Mouse (Mus musculus) right cerebral cortex, postnatal 14 days (tissue): Measurements from ENCODE around the gene Hoxd13.
A peak's percentile ranks its signal among the peaks of the same experiment; 100 is the strongest.

ENCODE experiments used
- DNase-seq: peaks from one replicate; pipeline ENCODE4 v3.0.0; 2022

The Hoxd13 gene

DNA sequence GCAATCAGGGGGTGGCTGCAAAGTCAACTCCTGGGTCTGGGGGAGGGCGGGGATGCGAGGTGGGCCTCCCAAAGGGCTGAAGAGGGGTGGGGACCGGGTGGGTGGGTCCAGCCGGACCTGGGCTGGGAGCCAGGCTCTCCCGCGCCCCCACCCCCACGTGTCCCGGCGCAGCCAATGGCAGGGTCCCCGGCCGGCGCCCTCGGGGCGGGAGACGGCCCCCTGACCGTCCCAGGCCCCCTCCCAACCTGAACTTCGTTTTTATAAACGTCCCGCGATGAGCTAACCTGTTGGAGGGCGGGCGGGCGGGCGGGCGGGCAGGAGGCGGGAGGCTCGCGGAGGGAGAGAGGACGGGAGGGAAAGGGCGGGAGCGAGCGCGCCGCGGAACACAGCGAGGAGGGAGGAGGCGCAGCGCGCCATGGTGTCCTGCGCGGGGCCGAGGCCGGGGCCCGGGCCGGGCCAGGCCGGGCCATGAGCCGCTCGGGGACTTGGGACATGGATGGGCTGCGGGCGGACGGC, at the start of gene Hoxd13:
TSS of gene Hoxd13 (plus strand) at position 469 of the 516 bp plus-strand sequence.
- DNase-seq, result no peak

GRCm38 (mm10) chr2:74619676-74620246, 48.3 kb upstream of the Hoxd13 start:
- DNase-seq, result no peak

GRCm38 (mm10) chr2:74620368-74620767, 47.7 kb upstream of the Hoxd13 start:
- DNase-seq, result no peak

- DNase-seq, result no peak
Measured at GRCm38 (mm10) chr2:74635412-74635811, 32.7 kb upstream of the Hoxd13 start.

DNA sequence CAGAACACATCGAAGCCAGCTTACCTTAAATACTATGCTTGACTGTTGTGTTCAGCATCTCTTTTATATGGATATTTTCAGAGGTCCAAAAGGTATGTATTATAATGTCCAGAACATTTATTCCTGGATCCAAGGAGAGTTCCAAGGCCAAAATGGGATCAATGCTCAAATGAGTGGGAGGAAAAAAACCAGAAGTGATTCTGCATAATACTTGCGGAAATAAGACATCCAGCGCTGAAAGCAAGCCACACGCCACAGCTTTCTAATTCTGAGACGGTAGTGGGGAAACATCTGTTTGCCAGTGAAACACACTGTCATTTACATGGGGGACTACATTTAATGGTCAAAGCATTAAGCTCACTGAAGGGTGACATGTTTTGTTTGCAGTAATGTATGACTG, 25.7 kb upstream of the Hoxd13 start:
- no peak for DNase-seq

- no peak for DNase-seq
Measured at GRCm38 (mm10) chr2:74645631-74646030, 22.5 kb upstream of the Hoxd13 start.

DNA sequence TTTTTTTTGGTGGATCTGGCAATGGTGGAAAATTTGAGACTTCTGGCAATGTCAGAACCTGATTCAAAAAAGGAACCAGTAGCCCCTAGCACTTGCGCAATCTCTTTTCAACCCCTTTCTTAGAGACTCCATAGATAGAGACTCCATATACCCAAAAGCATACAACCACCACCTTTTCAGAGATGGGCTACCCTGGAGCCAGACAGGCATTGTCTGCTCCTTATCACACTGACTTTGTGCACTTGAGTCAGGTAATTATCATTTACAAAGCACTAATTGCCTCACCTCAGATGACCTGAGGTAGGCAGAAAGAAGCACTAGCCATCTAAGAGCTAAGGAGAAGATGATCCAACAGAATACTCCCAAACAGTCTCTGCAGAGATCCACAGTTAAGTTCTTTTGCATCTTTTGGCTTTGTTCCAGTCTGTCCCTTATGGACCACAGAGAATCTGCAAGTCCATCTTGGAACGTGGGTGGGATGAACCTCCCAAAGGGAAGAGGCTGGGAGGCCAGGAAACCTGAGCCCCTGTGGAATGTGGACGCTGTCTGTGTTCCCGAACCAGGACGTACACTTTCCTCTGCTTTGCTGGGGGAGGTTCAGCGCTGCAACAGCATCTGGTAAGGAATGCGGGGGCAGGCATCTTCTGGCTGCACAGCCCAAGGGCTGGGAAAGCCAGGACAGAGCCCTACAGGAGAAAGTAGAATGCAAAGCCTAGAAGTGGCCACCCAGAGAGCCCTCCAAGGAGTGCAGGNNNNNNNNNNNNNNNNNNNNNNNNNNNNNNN, 20.8 kb upstream of the Hoxd13 start:
- no peak for DNase-seq

DNA sequence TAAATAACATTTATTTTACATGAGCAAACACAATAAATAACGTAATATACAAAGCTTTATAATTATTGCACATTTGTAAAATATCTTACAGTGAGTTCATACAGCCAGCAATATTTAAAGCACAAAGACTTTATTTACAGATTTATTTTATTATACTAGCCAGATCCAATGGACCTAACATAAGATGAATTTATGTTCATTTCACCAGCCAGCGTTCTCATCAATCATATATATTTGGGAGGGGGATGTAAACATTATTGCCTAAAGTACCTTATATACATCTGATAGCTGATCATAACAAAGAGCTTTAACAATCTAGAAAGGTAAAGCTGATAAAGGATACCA, 15.1 kb upstream of the Hoxd13 start:
- DNase-seq, result no peak

DNA sequence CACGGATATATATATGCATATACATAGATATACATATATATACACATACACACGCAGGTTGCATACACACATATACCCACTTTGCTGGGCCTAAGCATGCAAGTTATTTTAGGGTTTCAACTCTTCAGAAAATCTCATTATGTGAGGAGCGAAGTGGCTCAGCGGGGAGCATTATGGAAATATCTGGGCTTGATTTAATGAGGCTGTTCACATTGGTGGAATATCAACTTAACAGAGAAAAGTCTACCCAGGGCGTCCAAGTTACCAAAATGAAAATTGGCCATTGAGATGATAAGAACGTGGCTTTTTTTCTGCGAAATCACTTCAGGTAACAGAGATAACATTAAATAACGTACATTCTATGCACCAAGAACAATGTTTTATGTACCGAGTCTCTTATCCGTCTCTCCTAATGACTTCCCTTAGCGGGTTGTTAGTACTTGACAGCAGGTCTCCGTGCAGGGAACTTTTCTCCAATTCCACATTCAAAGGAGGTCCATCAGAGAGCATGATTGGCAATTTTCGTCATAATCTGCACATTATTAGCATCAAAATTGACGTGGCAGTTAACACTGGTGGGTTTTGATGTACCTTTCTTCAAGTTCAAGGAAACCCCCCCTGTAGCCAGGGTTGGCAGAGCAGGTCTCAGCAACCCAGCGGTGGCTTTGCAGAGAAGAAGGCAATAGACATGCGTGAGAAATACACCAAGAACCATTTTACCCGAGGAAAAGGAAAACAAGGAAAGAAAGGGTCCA, 14.2 kb upstream of the Hoxd13 start:
- no peak for DNase-seq

- DNase-seq, result no peak
Measured at GRCm38 (mm10) chr2:74654743-74655419, 13.2 kb upstream of the Hoxd13 start.

DNA sequence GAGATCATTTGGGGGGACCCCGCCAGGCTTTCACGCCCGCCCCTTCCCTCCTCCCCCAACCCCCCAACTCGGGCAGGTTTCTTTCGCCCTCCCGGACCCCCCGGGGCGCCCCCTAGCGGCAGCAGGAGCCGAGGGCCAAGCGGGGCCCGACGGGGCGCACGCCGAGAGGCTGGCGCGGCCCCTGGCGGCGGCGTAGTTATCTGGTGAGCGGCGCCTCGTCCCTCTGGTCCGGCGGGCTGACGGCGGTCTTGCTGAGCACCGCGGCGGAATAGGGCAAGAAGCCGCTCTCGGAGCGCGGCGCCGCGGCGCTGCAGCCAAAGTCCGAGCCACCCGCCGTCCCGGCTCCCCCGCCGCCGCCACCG, 12.7 kb upstream of the Hoxd13 start:
- peak; percentile 32 for DNase-seq

GRCm38 (mm10) chr2:74655821-74656631, 12.1 kb upstream of the Hoxd13 start:
- DNase-seq, result no peak

- no peak for DNase-seq
Measured at GRCm38 (mm10) chr2:74656632-74657021, 11.5 kb upstream of the Hoxd13 start.

DNA sequence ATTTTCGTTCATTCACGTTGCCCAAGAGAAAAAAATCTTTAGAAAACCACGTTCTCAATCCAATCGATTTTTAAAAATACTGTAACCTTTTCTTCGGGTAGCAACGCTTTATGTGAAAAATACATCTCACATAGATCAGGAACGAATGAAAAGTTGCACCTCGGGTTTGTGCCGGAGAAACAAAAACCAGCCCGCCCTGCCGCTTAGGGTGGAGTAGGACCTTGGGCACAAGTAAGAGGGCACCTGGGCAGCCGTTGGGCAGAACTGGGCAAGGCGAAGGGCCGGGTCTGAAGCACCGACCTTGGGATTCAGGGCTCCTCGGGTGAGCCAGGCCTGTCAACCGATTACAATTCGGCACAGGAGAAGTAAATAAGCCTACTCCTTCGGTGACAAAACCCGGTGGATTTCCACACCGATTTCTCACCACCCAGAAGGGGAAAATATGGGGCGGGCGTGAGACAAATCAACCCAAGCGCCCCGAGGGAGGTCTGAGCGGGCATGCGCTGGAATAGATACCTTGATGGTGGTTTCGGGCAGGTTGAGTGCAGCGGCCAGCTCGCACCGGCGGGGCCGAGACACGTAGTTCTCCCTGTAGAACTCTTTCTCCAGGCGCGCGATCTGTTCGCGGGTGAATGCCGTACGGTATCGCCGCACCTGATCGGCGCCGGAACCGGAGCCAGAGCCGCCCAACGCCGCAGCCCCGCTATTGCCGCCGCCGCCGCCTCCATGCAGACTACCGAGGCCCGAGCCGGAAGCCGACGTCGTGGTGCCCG, 10.7 kb upstream of the Hoxd13 start:
- no peak for DNase-seq

DNA sequence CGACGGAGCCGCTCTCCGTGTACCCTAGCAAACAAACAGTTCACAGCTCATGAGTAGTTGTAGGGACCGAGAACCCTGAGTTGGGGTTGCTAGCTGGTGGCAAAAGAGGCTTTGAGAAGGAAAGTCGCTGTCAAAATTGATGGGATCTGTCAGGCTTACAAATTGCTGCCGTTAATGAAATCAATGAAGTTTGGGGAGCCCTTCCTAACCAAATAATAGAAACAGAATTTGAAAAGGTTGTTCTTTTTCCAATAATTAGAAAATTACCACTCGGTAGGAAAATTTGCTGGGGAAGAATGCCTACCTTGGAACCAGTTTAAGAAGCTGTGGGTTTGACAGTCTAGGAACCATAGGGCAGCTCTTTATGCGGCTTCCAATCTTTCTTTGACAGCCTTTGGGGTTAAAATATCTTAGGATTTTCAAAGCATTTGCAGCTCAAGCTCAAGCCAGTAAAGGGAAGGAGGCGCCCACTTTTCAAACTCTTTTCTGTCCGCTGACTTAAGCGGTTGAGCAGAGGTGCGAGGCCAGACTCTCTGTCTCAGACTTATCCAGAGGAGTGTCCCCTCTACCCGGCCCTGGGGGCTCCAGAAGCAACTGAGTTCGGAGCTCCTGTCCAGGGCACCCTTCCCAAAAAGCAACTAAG, 10.0 kb upstream of the Hoxd13 start:
- DNase-seq, result no peak

GRCm38 (mm10) chr2:74658667-74659371, 9.3 kb upstream of the Hoxd13 start:
- no peak for DNase-seq

- DNase-seq, result no peak
Measured at GRCm38 (mm10) chr2:74659507-74660005, 8.6 kb upstream of the Hoxd13 start, which contains the start of gene Evx2. Evx2 (minus strand) TSS chr2:74659557.

DNA sequence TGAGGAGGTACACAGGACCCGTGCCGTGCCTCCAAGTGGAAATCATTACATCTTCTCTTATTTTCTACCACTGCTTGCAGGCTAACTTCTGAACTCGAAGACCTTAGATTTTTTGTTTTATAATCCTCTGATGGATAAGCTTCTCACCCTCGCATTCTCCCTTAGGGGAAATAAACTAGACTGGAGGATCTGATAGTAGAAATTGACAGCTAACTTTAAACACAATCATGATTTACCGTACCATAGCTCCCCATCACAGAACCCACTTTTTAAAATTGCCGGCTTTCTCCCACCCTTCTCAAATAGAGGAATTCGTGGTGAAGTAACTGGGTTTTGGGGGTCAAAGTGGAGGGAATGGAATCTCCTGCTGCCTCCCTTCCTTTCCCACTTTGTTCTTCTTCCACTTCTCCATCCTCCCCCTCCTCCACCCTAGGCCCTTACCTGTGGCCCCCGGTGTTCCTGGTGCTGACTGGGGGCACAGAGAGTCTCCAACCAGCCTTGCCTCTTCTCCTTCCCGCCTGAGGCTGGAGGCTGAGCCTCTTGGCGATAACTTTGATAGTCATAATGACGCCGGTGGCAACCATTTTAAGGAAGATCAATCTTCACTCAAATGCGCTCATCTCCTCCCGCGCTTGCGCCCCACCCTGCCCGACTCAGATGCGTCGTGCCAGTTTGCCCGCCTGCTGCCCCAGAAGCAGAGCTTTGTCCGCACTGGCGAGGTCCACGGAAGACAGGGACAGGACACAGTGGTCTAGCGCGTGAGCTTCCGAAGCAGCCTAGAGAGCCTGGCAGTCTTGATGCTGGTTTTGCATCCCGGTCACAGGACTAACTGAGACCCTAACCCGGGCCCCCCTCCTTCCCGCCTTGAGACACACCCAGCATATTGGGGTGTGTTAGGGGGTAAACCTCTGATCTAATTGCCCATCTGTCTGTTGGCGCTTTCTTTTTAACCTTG, 7.4 kb upstream of the Hoxd13 start:
- DNase-seq, result no peak

- peak; percentile 53 for DNase-seq
Measured at GRCm38 (mm10) chr2:74661685-74662084, 6.4 kb upstream of the Hoxd13 start.
